Mouse (Mus musculus): ENCODE data around the gene 2510002D24Rik.

GRCm38 (mm10) chr16:18809001-18809400 is 27.4 kb upstream of the 2510002D24Rik start:
- TF ChIP-seq POLR2A (IDR thresholded peaks at IDR 0.05; ENCODE audit: borderline replicate concordance, control insufficient read depth, low read depth, low read length) (no peak), CTCF (IDR thresholded peaks at IDR 0.05; ENCODE audit: control insufficient read depth, insufficient read depth, low read length) (no peak)
